Mouse (Mus musculus) forebrain, embryonic 13.5 days (tissue): ENCODE data around the gene Copz1. TPM values are rescaled to one million over a fixed set of nuclear protein-coding genes. Genes with fewer than 3 reads are reported as not detected.

Experiments used
- ATAC-seq: fragments of 200-750 bp; cut with Nextera tagmentation; 2 replicates; pipeline ENCODE4 v1.8.0; 2017
- H3K27ac ChIP-seq: fragments of 300-500 bp; sonication (generic); 2 replicates; pipeline ENCODE4 v1.5.1; 2015; ENCODE audit warnings: inconsistent platforms, mild to moderate bottlenecking, moderate library complexity
- H3K27me3 ChIP-seq: fragments of 300-500 bp; sonication (generic); 2 replicates; pipeline ENCODE4 v1.6.1; 2015; ENCODE audit warnings: mild to moderate bottlenecking, inconsistent platforms
- H3K36me3 ChIP-seq: fragments of 300-500 bp; sonication (generic); 2 replicates; pipeline ENCODE4 v1.6.1; 2015; ENCODE audit warnings: mild to moderate bottlenecking, inconsistent platforms; ENCODE audit not compliant: poor library complexity, severe bottlenecking
- H3K4me1 ChIP-seq: fragments of 300-500 bp; sonication (generic); 2 replicates; pipeline ENCODE4 v1.6.1; 2015; ENCODE audit warnings: inconsistent platforms
- H3K4me2 ChIP-seq: fragments of 300-500 bp; sonication (generic); 2 replicates; pipeline ENCODE4 v1.6.1; 2015; ENCODE audit warnings: inconsistent platforms, mild to moderate bottlenecking, moderate library complexity
- H3K4me3 ChIP-seq: fragments of 300-500 bp; sonication (generic); 2 replicates; pipeline ENCODE4 v1.5.1; 2015; ENCODE audit warnings: mild to moderate bottlenecking, inconsistent platforms
- H3K9ac ChIP-seq: fragments of 300-500 bp; sonication (generic); 2 replicates; pipeline ENCODE4 v1.6.1; 2015; ENCODE audit warnings: mild to moderate bottlenecking, inconsistent platforms
- H3K9me3 ChIP-seq: fragments of 300-500 bp; sonication (generic); replicated peaks from 2 replicates; pipeline ENCODE4 v1.6.1; 2016; ENCODE audit warnings: inconsistent platforms
- WGBS: fragments of 180-500 bp; shearing (Covaris S2); methylation state at CpG from one replicate; pipeline ENCODE4 v1.1.7; 2015; 5-methylcytosine and 5-hydroxymethylcytosine counted together
- polyA plus RNA-seq: library from polyadenylated mRNA; unstranded; fragments of >200 nt; fragmentation: Nextera tagmentation; extraction: Ambion mirVana; gene quantifications from 2 replicates; pipeline ENCODE4 v1.2.1, GENCODE M21; 2015

Gene Copz1
- polyA plus RNA-seq, 1 experiment from 2014 or later = 219 TPM

DNA sequence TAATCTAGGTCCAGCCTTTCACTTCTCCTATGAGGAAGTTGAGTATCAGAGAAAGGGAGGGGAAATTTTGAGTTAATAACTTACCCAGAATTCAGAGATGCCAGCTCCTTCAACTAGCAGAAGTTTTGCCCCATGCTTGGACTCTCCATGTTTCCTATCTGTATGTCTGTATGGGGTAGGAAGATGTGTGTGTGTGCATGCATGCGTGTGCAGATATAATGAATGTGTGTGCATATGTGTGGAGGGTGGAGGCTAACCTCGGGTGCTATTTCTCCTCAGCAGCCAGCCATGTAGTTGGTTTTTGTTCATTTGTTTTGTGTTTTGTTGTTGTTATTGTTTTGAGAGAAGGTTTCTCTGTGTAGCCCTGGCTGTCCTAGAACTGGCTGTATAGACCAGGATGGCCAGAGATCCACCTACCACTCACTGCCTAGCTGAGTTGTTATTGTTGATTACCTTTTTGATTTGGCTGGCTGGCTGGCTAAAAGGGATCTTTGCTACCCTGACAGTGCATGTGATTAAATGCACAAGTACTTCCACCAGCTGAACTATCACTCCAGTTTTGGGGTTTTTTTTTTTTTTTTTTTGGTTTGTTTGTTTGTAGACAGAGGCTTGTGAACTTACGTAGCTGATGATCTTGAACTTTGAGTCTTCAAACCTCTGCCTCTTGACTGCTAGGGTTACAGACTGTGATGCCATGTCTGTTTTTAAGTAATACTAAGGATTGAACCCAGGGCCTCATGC is 9.1 kb downstream of the Copz1 start:
- 92% methylated on average over 3 of the region's 3 CpGs for WGBS
- H3K4me1 ChIP-seq = peaks cover 22% of the 10 kb centered on the region
- ATAC-seq = no peak
- H3K9me3 ChIP-seq = no peaks in the 10 kb centered on the region
- H3K27me3 ChIP-seq = no peaks in the 10 kb centered on the region
- no peaks in the 10 kb centered on the region for H3K36me3 ChIP-seq
- H3K4me2 ChIP-seq = no peak overlapping the region
- no peak overlapping the region for H3K27ac ChIP-seq
- H3K4me3 ChIP-seq = no peak overlapping the region
- H3K9ac ChIP-seq = no peak overlapping the region

DNA sequence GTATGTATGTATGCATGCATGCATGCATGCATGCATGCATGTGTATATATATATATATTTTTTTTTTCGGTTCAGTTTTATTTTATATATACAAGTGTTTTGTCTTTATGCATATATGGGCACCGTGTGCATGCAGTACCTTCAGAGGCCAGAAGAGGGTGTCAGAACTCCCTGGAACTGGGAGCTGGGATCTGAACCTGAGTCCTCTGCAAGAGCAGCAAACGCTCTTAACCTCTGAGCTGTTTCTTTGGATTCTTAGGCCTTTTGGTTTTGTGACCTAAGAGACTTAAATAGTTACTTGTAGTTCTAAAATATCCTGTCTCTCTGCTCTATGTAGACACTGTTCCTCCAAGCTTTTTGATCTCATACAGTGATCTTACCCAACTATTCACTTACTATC is 11.6 kb downstream of the Copz1 start:
- no peaks in the 10 kb centered on the region for H3K9me3 ChIP-seq

DNA sequence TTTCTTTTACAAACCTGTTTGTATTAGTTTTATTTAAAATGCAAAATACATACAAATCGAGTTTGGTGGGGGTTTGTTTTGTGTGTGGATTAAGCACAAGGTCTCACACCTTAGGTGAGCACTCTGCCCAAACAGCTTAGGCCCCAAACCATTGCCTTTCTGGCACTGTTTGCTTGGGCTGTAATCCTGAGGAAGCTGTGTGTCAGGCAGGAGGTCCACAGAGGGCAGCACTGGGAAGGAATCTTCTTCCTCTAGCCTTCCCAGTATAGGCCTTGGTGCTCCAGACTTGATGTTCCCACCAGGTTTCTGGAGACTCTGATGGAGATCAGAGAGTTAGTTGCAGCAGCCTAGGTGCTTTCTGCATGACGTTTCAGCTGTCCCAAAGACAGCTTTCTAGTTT is 12.1 kb downstream of the Copz1 start:
- Histone ChIP-seq H3K27ac (peak overlapping the region; percentile 44; the same call in 1 of the 2 replicates), H3K36me3 (0 out of 2 replicates have a peak, but pooled peaks cover 6% of the 10 kb centered on the region), H3K4me1 (peaks cover 23% of the 10 kb centered on the region), H3K4me2 (no peak overlapping the region), H3K4me3 (no peak overlapping the region), H3K9ac (no peak overlapping the region), H3K27me3 (no peaks in the 10 kb centered on the region), H3K9me3 (no peaks in the 10 kb centered on the region)
- 59% methylated on average over 2 of the region's 2 CpGs for WGBS
- ATAC-seq = no peak

More for the DNA sequence above, 11.6 kb downstream of the Copz1 start:
- Histone ChIP-seq H3K4me2 (no peak overlapping the region), H3K36me3 (0 out of 2 replicates have a peak, but pooled peaks cover 6% of the 10 kb centered on the region), H3K4me3 (no peak overlapping the region), H3K27me3 (no peaks in the 10 kb centered on the region), H3K27ac (no peak overlapping the region), H3K9ac (no peak overlapping the region), H3K4me1 (peaks cover 19% of the 10 kb centered on the region)
- ATAC-seq = no peak
- 57% methylated on average over 3 of the region's 3 CpGs for WGBS

GRCm38 (mm10) chr15:103285778-103286417 is 13.4 kb downstream of the Copz1 start:
- 38% methylated on average over 1 of the region's 1 CpGs for WGBS
- no peak overlapping the region; the same call in 1 of the 2 replicates for H3K9ac ChIP-seq

DNA sequence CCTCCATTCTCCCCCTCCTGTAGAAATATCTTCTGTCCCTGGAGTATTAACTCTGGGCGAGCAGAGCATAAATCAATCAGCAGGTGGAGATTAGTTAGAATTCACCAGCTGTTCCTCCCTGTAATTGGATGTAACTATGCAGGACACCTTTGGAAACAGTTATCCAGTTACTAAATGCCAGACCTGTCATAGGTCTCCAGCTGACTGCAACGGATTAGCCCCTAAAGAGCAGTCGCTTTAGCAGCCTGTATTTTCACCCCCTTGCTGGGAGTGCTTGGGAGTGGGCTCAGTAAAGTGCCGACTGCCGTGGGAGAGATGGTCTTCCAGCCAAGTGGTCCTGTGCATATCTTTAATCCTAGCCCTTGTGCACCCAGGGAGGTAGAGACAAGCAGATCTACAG is 17.1 kb downstream of the Copz1 start:
- ATAC-seq = no peak
- Histone ChIP-seq H3K4me1 (peaks cover 25% of the 10 kb centered on the region), H3K27ac (0 out of 2 replicates have a peak overlapping the region, but pooled peaks have one; percentile 19), H3K36me3 (peaks cover 45% of the 10 kb centered on the region), H3K27me3 (no peaks in the 10 kb centered on the region), H3K9ac (no peak overlapping the region), H3K4me2 (no peak overlapping the region), H3K4me3 (no peak overlapping the region), H3K9me3 (no peaks in the 10 kb centered on the region)
- WGBS = 43% methylated on average over 5 of the region's 5 CpGs

More at GRCm38 (mm10) chr15:103285778-103286417, 13.4 kb downstream of the Copz1 start:
- Histone ChIP-seq H3K27ac (peak overlapping the region; percentile 64), H3K27me3 (no peaks in the 10 kb centered on the region), H3K4me1 (peaks cover 26% of the 10 kb centered on the region), H3K4me2 (no peak overlapping the region), H3K36me3 (peaks cover 11% of the 10 kb centered on the region), H3K4me3 (no peak overlapping the region), H3K9me3 (no peaks in the 10 kb centered on the region)
- peak; percentile 50 for ATAC-seq

DNA sequence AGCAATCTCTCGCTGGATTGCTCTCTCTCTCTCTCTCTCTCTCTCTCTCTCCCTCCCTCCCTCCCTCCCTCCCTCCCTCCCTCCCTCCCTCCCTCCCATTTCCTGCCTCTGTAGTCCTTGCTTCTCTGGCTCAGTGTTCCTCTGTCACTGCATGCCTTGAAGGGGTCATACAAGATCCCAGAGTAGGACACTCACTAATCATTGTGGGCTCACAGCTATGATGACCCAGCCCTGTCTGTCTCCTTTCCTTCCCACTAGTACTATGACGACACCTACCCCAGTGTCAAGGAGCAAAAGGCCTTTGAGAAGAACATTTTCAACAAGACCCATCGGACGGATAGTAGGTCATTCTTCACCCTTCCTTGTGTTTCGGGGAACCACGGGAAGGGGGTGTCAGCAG is 17.9 kb downstream of the Copz1 start:
- H3K27ac ChIP-seq = no peak overlapping the region
- whole genome bisulfite sequencing = 85% methylated on average over 6 of the region's 6 CpGs
- no peak overlapping the region for H3K9ac ChIP-seq
- no peak overlapping the region for H3K4me3 ChIP-seq
- ATAC-seq = no peak
- H3K27me3 ChIP-seq = no peaks in the 10 kb centered on the region
- no peaks in the 10 kb centered on the region for H3K9me3 ChIP-seq
- H3K4me1 ChIP-seq = peaks cover 20% of the 10 kb centered on the region
- H3K36me3 ChIP-seq = peaks cover 50% of the 10 kb centered on the region
- H3K4me2 ChIP-seq = no peak overlapping the region

GRCm38 (mm10) chr15:103290843-103291242 is 18.3 kb downstream of the Copz1 start:
- no peak overlapping the region for H3K4me3 ChIP-seq
- no peak overlapping the region for H3K27ac ChIP-seq
- no peak overlapping the region for H3K4me2 ChIP-seq
- H3K4me1 ChIP-seq = peaks cover 20% of the 10 kb centered on the region
- ATAC-seq = no peak
- H3K36me3 ChIP-seq = peaks cover 54% of the 10 kb centered on the region
- no peaks in the 10 kb centered on the region for H3K27me3 ChIP-seq
- 93% methylated on average over 9 of the region's 9 CpGs for WGBS
- no peaks in the 10 kb centered on the region for H3K9me3 ChIP-seq
- no peak overlapping the region for H3K9ac ChIP-seq

GRCm38 (mm10) chr15:103292673-103293345 is 20.3 kb downstream of the Copz1 start:
- no peaks in the 10 kb centered on the region for H3K9me3 ChIP-seq
- no peak for ATAC-seq
- no peak overlapping the region for H3K27ac ChIP-seq
- H3K4me3 ChIP-seq = no peak overlapping the region
- peaks cover 60% of the 10 kb centered on the region for H3K36me3 ChIP-seq
- no peaks in the 10 kb centered on the region for H3K27me3 ChIP-seq
- H3K4me1 ChIP-seq = peaks cover 34% of the 10 kb centered on the region
- no peak overlapping the region for H3K9ac ChIP-seq
- no peak overlapping the region for H3K4me2 ChIP-seq
- 82% methylated on average over 4 of the region's 4 CpGs for WGBS

DNA sequence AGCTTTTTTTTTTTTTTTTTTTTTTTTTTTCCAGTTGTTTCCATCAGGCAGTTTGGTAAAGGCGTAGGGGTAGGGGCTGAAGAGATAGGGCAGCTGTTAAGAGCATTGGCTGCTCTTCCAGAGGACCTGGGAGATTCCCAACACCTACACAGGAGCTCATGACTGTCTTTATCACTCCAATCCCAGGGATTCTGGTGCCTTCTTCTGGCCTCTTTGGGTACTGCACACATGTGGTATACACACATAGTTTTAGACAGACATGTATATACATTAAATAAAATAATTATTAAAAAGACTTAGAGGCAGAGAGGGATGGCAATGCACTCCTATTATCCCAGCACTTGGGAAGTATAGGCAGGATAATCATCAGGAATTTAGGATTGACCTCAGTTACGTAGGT is 20.9 kb downstream of the Copz1 start:
- Histone ChIP-seq H3K27me3 (no peaks in the 10 kb centered on the region), H3K27ac (no peak overlapping the region), H3K9ac (no peak overlapping the region), H3K4me1 (peaks cover 40% of the 10 kb centered on the region), H3K4me2 (no peak overlapping the region), H3K4me3 (no peak overlapping the region), H3K36me3 (peaks cover 60% of the 10 kb centered on the region), H3K9me3 (no peaks in the 10 kb centered on the region)
- ATAC-seq = no peak
- 96% methylated on average over 2 of the region's 2 CpGs for WGBS

DNA sequence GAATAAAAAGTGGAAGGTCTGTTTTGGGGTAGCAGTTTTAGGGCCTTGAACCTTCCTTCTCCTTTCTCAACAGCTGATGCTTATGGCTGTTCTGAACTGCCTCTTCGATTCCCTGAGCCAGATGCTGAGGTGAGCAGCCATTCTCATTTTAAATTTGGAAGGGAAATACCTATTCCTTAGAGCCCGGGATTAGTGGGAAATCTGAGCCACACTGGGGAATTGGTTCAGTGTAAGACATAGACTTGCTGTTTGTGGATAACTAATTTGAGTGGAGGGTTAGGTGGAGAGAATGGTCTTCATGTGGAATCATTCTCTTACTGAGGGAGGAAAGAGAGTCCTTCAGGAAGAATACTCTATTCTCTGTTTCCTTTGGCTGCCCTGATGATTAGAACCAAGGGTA is 22.1 kb downstream of the Copz1 start:
- Histone ChIP-seq H3K9me3 (no peaks in the 10 kb centered on the region), H3K27me3 (no peaks in the 10 kb centered on the region), H3K4me1 (peaks cover 48% of the 10 kb centered on the region), H3K4me3 (no peak overlapping the region), H3K27ac (no peak overlapping the region), H3K36me3 (peaks cover 66% of the 10 kb centered on the region), H3K9ac (no peak overlapping the region), H3K4me2 (no peak overlapping the region)
- no peak for ATAC-seq
- WGBS = 77% methylated on average over 2 of the region's 2 CpGs

GRCm38 (mm10) chr15:103295851-103296250 is 23.3 kb downstream of the Copz1 start:
- 8% methylated on average over 5 of the region's 5 CpGs for WGBS
- peaks cover 61% of the 10 kb centered on the region for H3K36me3 ChIP-seq
- no peak for ATAC-seq

DNA sequence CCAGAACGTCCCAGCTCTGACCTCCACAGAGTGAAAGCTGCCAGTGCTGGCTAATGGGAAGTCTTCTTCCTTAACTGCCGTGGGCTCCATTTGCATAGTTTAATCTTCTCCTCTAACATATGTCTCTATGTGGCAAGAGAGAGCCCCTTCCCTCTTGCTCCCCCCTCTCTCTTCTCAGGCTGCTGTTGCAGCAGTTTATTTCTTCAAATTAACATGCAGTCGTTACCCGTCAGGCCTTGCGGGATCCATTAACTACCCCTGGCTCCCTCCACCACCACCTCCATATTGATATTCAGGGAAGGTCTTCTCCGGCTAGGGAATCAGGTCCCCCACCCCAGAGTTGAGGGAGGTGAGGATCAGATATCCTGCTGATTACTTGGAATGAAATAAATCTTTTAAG is 24.8 kb downstream of the Copz1 start:
- H3K4me2 ChIP-seq = no peak overlapping the region
- H3K27ac ChIP-seq = peak overlapping the region; percentile 99
- H3K9ac ChIP-seq = no peak overlapping the region
- WGBS = 40% methylated on average over 6 of the region's 6 CpGs
- no peaks in the 10 kb centered on the region for H3K27me3 ChIP-seq
- no peak for ATAC-seq
- H3K4me3 ChIP-seq = no peak overlapping the region
- peaks cover 72% of the 10 kb centered on the region for H3K4me1 ChIP-seq
- peaks cover 46% of the 10 kb centered on the region for H3K36me3 ChIP-seq
- no peaks in the 10 kb centered on the region for H3K9me3 ChIP-seq

More at GRCm38 (mm10) chr15:103295851-103296250, 23.3 kb downstream of the Copz1 start:
- Histone ChIP-seq H3K4me1 (peaks cover 57% of the 10 kb centered on the region), H3K9ac (peak overlapping the region; percentile 47), H3K4me2 (no peak overlapping the region), H3K4me3 (no peak overlapping the region), H3K27ac (peak overlapping the region; percentile 99), H3K27me3 (no peaks in the 10 kb centered on the region), H3K9me3 (no peaks in the 10 kb centered on the region)
